Mouse (Mus musculus) hindbrain, embryonic 10.5 days (tissue): ENCODE measurements at regions not wholly inside any gene's neighbourhood (a gene's known extent, or its start where the extent isn't known, plus 50 kb on each side); places are given as distances from the start of the nearest gene placed in this dataset.

Experiments used
- DNase-seq: peaks from one replicate; pipeline ENCODE4 v3.0.0-alpha.2; 2017; ENCODE audit warnings: low spot score
- H3K27ac ChIP-seq: fragments of 300-500 bp; sonication (generic); 2 replicates; pipeline ENCODE4 v1.5.1; 2016; ENCODE audit warnings: mild to moderate bottlenecking, moderate library complexity
- H3K27me3 ChIP-seq: fragments of 300-500 bp; sonication (generic); 2 replicates; pipeline ENCODE4 v1.6.1; 2016; ENCODE audit warnings: mild to moderate bottlenecking; ENCODE audit not compliant: poor library complexity, insufficient read depth, severe bottlenecking
- H3K36me3 ChIP-seq: fragments of 300-500 bp; sonication (generic); 2 replicates; pipeline ENCODE4 v1.6.1; 2016; ENCODE audit warnings: mild to moderate bottlenecking, moderate library complexity
- H3K4me1 ChIP-seq: fragments of 300-500 bp; sonication (generic); replicated peaks from 2 replicates; pipeline ENCODE4 v1.6.1; 2016; ENCODE audit warnings: mild to moderate bottlenecking
- H3K4me3 ChIP-seq: fragments of 300-500 bp; sonication (generic); 2 replicates; pipeline ENCODE4 v1.5.1; 2016; ENCODE audit warnings: mild to moderate bottlenecking, moderate library complexity
- H3K9me3 ChIP-seq: fragments of 300-500 bp; sonication (generic); 2 replicates; pipeline ENCODE4 v1.6.1; 2016; ENCODE audit warnings: mild to moderate bottlenecking, moderate library complexity
- WGBS: fragments of 180-500 bp; shearing (Covaris S2); methylation state at CpG from one replicate; pipeline ENCODE4 v1.1.7; 2016; 5-methylcytosine and 5-hydroxymethylcytosine counted together

- Histone ChIP-seq H3K9me3 (no peaks in the 10 kb centered on the region), H3K4me3 (peak overlapping the region; percentile 35), H3K27ac (peak overlapping the region; percentile 79), H3K36me3 (no peaks in the 10 kb centered on the region), H3K4me1 (peaks cover 55% of the 10 kb centered on the region), H3K27me3 (peaks cover 88% of the 10 kb centered on the region)
- peak; percentile 37 for DNase-seq
- 24% methylated on average over 32 of the region's 32 CpGs for WGBS
Observed at GRCm38 (mm10) chrX:11491676-11492391, 164.2 kb downstream of the H2al1j start.

- Histone ChIP-seq H3K9me3 (no peaks in the 10 kb centered on the region), H3K27ac (peak overlapping the region; percentile 83), H3K36me3 (no peaks in the 10 kb centered on the region), H3K4me3 (peak overlapping the region; percentile 35), H3K27me3 (peaks cover 84% of the 10 kb centered on the region), H3K4me1 (peaks cover 50% of the 10 kb centered on the region)
- 36% methylated on average over 19 of the region's 19 CpGs for WGBS
- peak; percentile 76 for DNase-seq
Observed at GRCm38 (mm10) chrX:11493526-11494245, 166.1 kb downstream of the H2al1j start.

DNA sequence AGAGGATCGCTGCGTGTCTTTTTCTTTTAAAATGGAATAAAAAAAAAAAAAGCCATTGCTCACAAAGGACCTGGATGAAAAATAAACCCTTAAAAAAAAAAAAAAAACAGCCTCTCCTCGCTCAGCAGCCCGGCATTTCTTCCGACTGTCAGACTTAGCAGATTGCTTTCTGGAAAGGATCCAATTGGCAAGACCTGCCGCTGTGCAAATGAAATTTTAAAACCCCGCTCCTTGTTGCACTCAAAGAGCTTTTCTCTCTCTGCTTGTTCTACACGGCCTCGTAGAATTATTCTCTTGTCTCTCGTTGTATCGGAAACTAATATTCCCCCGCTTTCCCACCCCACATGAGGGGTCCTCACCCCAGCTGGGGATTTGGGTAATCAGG lies 166.6 kb downstream of the H2al1j start:
- Histone ChIP-seq H3K27ac (peak overlapping the region; percentile 83), H3K36me3 (no peaks in the 10 kb centered on the region), H3K9me3 (no peaks in the 10 kb centered on the region), H3K27me3 (peaks cover 81% of the 10 kb centered on the region), H3K4me3 (peak overlapping the region; percentile 35; the same call in 1 of the 2 replicates), H3K4me1 (peaks cover 50% of the 10 kb centered on the region)
- no peak for DNase-seq
- 36% methylated on average over 12 of the region's 12 CpGs for WGBS

- no peak overlapping the region for H3K4me3 ChIP-seq
- H3K36me3 ChIP-seq, result no peaks in the 10 kb centered on the region
- 61% methylated on average over 5 of the region's 5 CpGs for WGBS
- 0 out of 2 replicates have a peak, but pooled peaks cover 7% of the 10 kb centered on the region for H3K4me1 ChIP-seq
- H3K27ac ChIP-seq, result no peak overlapping the region
- H3K9me3 ChIP-seq, result no peaks in the 10 kb centered on the region
- DNase-seq, result no peak
- peaks cover 78% of the 10 kb centered on the region for H3K27me3 ChIP-seq
Observed at GRCm38 (mm10) chrX:11512439-11512838, 184.8 kb downstream of the H2al1j start.

DNA sequence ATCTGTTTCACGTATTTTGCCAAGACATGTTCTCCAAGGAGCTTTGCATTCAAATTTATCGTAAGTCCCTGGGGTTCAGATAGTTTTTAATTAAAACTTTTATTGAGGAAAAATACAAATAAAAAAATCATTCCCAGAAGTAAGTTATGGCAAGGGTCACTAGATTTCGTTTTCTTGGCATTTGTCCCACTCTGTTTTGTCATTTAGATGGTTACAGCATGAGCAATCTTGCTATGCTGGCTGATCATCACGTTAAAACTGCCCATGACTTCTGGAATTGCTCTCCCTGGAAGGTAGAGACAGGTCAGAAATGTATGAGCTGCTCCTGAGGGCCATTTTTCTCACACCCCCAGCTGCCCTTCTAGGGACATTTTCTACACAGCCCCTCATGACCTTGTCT lies 185.3 kb downstream of the H2al1j start:
- Histone ChIP-seq H3K27me3 (peaks cover 83% of the 10 kb centered on the region), H3K9me3 (no peaks in the 10 kb centered on the region), H3K36me3 (no peaks in the 10 kb centered on the region), H3K4me1 (0 out of 2 replicates have a peak, but pooled peaks cover 7% of the 10 kb centered on the region), H3K4me3 (no peak overlapping the region), H3K27ac (no peak overlapping the region)
- DNase-seq, result no peak
- 75% methylated on average over 4 of the region's 4 CpGs for WGBS

- WGBS, result 37% methylated on average over 4 of the region's 4 CpGs
Observed at GRCm38 (mm10) chrX:11523791-11524190, 196.2 kb downstream of the H2al1j start.

GRCm38 (mm10) chrX:11525326-11525725 lies 197.7 kb downstream of the H2al1j start:
- no peak for DNase-seq
- no peaks in the 10 kb centered on the region for H3K9me3 ChIP-seq
- H3K27ac ChIP-seq, result no peak overlapping the region
- peaks cover 85% of the 10 kb centered on the region for H3K27me3 ChIP-seq
- H3K36me3 ChIP-seq, result no peaks in the 10 kb centered on the region
- H3K4me3 ChIP-seq, result no peak overlapping the region
- 85% methylated on average over 8 of the region's 8 CpGs for WGBS
- no peaks in the 10 kb centered on the region for H3K4me1 ChIP-seq

More at GRCm38 (mm10) chrX:11523791-11524190, 196.2 kb downstream of the H2al1j start:
- H3K36me3 ChIP-seq, result no peaks in the 10 kb centered on the region
- H3K9me3 ChIP-seq, result no peaks in the 10 kb centered on the region
- DNase-seq, result no peak
- H3K4me3 ChIP-seq, result no peak overlapping the region
- H3K4me1 ChIP-seq, result no peaks in the 10 kb centered on the region
- peaks cover 88% of the 10 kb centered on the region for H3K27me3 ChIP-seq
- no peak overlapping the region for H3K27ac ChIP-seq

GRCm38 (mm10) chrX:11528589-11528988 lies 201.0 kb downstream of the H2al1j start:
- H3K4me3 ChIP-seq, result no peak overlapping the region
- WGBS, result 84% methylated on average over 5 of the region's 5 CpGs
- H3K4me1 ChIP-seq, result peaks cover 9% of the 10 kb centered on the region
- H3K27me3 ChIP-seq, result peaks cover 90% of the 10 kb centered on the region
- H3K9me3 ChIP-seq, result no peaks in the 10 kb centered on the region
- no peaks in the 10 kb centered on the region for H3K36me3 ChIP-seq
- DNase-seq, result no peak
- H3K27ac ChIP-seq, result no peak overlapping the region

DNA sequence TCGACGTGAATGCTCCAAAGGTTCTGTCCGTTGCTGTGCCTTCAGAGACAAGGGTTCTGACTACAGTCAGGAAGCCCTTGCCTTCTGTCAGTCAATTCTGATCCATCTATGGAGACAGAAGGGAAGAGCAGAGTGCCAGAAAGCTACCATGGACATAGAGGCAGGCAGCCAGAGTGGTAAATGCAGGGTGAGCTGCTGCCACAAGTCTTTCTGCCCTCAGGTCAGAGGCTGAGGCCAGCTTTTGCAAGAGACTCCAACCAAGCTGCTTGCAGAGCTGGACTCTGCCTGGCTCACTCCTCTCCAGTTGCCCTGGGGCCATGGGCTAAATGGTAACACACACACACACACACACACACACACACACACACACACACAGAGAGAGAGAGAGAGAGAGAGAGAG lies 201.6 kb downstream of the H2al1j start:
- Histone ChIP-seq H3K27me3 (peaks cover 90% of the 10 kb centered on the region), H3K36me3 (no peaks in the 10 kb centered on the region), H3K27ac (no peak overlapping the region), H3K4me1 (peaks cover 15% of the 10 kb centered on the region), H3K4me3 (no peak overlapping the region), H3K9me3 (no peaks in the 10 kb centered on the region)
- 80% methylated on average over 3 of the region's 3 CpGs for WGBS
- DNase-seq, result no peak

DNA sequence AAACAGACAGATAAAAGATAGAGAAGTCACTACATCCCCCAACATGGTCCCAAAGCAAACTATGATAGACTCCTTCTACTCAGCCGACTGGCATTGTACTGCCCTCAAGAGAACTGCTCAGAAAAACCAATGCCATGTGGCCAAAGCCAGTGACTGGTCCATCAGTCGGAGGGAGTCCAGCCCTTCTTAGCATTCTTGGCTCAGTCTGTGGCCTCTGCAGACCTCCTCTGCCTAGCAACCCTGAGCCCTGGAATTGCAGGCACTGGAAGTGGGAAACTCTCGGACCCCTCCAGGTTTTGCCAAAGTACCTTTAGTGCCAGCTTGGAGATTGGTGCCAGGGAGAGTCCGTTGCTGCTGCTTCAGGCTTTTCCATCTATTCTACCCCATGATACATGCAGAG lies 205.2 kb downstream of the H2al1j start:
- peaks cover 69% of the 10 kb centered on the region for H3K27me3 ChIP-seq
- H3K27ac ChIP-seq, result peak overlapping the region; percentile 62
- no peak for DNase-seq

GRCm38 (mm10) chrX:11533871-11534270 lies 206.2 kb downstream of the H2al1j start:
- peak overlapping the region; percentile 62; the same call in 1 of the 2 replicates for H3K27ac ChIP-seq
- no peaks in the 10 kb centered on the region for H3K9me3 ChIP-seq
- WGBS, result 53% methylated on average over 8 of the region's 8 CpGs
- no peaks in the 10 kb centered on the region for H3K36me3 ChIP-seq
- H3K4me3 ChIP-seq, result no peak overlapping the region
- peak; percentile 23 for DNase-seq
- H3K4me1 ChIP-seq, result peaks cover 15% of the 10 kb centered on the region
- H3K27me3 ChIP-seq, result peaks cover 71% of the 10 kb centered on the region

More for the DNA sequence above, 205.2 kb downstream of the H2al1j start:
- 66% methylated on average over 4 of the region's 4 CpGs for WGBS
- Histone ChIP-seq H3K36me3 (no peaks in the 10 kb centered on the region), H3K9me3 (no peaks in the 10 kb centered on the region), H3K4me3 (no peak overlapping the region), H3K4me1 (peaks cover 15% of the 10 kb centered on the region)

DNA sequence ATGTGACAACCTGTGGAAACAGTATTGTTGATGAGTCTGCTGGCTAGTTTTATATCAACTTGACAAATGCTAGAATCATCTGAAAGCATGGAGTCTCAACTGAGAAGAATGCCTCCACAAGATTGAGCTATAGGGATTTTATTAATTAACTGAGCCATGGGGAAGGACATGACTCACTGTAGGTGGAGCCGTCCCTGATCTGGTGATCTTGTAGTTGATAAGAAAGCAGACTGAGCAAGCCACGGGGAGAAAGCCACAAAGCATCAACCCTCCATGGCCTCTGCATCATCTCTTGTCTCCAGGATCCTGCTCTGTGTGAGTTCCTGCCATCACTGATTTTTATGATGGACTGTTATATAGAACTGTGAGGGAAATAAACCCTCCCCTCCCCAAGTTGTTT lies 213.4 kb downstream of the H2al1j start:
- peaks cover 54% of the 10 kb centered on the region for H3K27me3 ChIP-seq
- H3K36me3 ChIP-seq, result no peaks in the 10 kb centered on the region

GRCm38 (mm10) chrX:11550164-11550851 lies 222.7 kb downstream of the H2al1j start:
- peak overlapping the region; percentile 59; the same call in 1 of the 2 replicates for H3K27ac ChIP-seq
- WGBS, result 22% methylated on average over 12 of the region's 12 CpGs
- H3K4me1 ChIP-seq, result peaks cover 24% of the 10 kb centered on the region
- no peak overlapping the region for H3K4me3 ChIP-seq
- H3K27me3 ChIP-seq, result peaks cover 89% of the 10 kb centered on the region
- no peaks in the 10 kb centered on the region for H3K9me3 ChIP-seq
- H3K36me3 ChIP-seq, result no peaks in the 10 kb centered on the region
- DNase-seq, result peak; percentile 46

More for the DNA sequence above, 213.4 kb downstream of the H2al1j start:
- WGBS, result 79% methylated on average over 2 of the region's 2 CpGs
- H3K9me3 ChIP-seq, result no peaks in the 10 kb centered on the region
- H3K4me3 ChIP-seq, result no peak overlapping the region
- no peak for DNase-seq
- H3K27ac ChIP-seq, result no peak overlapping the region
- no peaks in the 10 kb centered on the region for H3K4me1 ChIP-seq
